Mouse (Mus musculus) heart, postnatal 0 days (tissue): ENCODE results near the gene Trpm1. TPM values are rescaled to one million over a fixed set of nuclear protein-coding genes. Genes with fewer than 3 reads are reported as not detected.

Experiments
- ATAC-seq: fragments of 200-750 bp; cut with Nextera tagmentation; 2 replicates; pipeline ENCODE4 v1.8.0; 2017; ENCODE audit warnings: low read depth, moderate number of reproducible peaks, moderate library complexity; ENCODE audit not compliant: insufficient read depth
- DNase-seq: peaks from one replicate; pipeline ENCODE4 v3.0.0-alpha.2; 2016; ENCODE audit warnings: low spot score
- H3K27ac ChIP-seq: fragments of 300-500 bp; sonication (generic); 2 replicates; pipeline ENCODE4 v1.5.1; 2014; ENCODE audit warnings: low read depth, mild to moderate bottlenecking
- H3K27me3 ChIP-seq: fragments of 300-500 bp; sonication (generic); 2 replicates; pipeline ENCODE4 v1.6.1; 2014; ENCODE audit warnings: low read length, mixed read lengths; ENCODE audit not compliant: control insufficient read depth, insufficient read depth
- H3K36me3 ChIP-seq: fragments of 300-500 bp; sonication (generic); replicated peaks from 2 replicates; pipeline ENCODE4 v1.6.1; 2014; ENCODE audit warnings: low read length, mixed read lengths; ENCODE audit not compliant: control insufficient read depth, insufficient read depth
- H3K4me1 ChIP-seq: fragments of 300-500 bp; sonication (generic); 2 replicates; pipeline ENCODE4 v1.6.1; 2014; ENCODE audit warnings: antibody characterized with exemption; ENCODE audit not compliant: control insufficient read depth, insufficient read depth
- H3K4me2 ChIP-seq: fragments of 300-500 bp; sonication (generic); 2 replicates; pipeline ENCODE4 v1.6.1; 2014; ENCODE audit warnings: low read depth, mild to moderate bottlenecking, low read length, moderate library complexity
- H3K4me3 ChIP-seq: fragments of 300-500 bp; sonication (generic); 2 replicates; pipeline ENCODE4 v1.5.1; 2014; ENCODE audit warnings: low read depth, low read length
- H3K9ac ChIP-seq: fragments of 300-500 bp; sonication (generic); replicated peaks from 2 replicates; pipeline ENCODE4 v1.6.1; 2014; ENCODE audit warnings: low read depth, low read length, mixed read lengths
- H3K9me3 ChIP-seq: fragments of 300-500 bp; sonication (generic); replicated peaks from 2 replicates; pipeline ENCODE4 v1.6.1; 2016; ENCODE audit warnings: low read length; ENCODE audit not compliant: control insufficient read depth
- CTCF ChIP-seq: IDR thresholded peaks from 2 replicates; pipeline ENCODE4 v1.5.1; 2016; ENCODE audit warnings: antibody characterized with exemption, control low read depth, low read depth
- EP300 ChIP-seq: IDR thresholded peaks from 2 replicates; pipeline ENCODE4 v1.6.1; 2016; ENCODE audit warnings: antibody characterized with exemption, low read depth
- WGBS: fragments of 180-500 bp; shearing (Covaris S2); extraction: QIAGEN DNeasy Blood & Tissue Kit; methylation state at CpG from one replicate; pipeline ENCODE4 v1.1.7; 2014; 5-methylcytosine and 5-hydroxymethylcytosine counted together
- polyA plus RNA-seq: library from polyadenylated mRNA; unstranded; fragments of >200 nt; fragmentation: Nextera tagmentation; extraction: Ambion mirVana; gene quantifications from 2 replicates; pipeline ENCODE4 v1.2.1, GENCODE M21; 2015
- total RNA-seq: library from RNA; depleted of rRNA; stranded (reverse); fragments of >200 nt; gene quantifications from 2 replicates; pipeline ENCODE4 v1.2.3, GENCODE M21; 2014; ENCODE audit warnings: low replicate concordance

Trpm1 gene
- total and polyA plus RNA-seq, 2 experiments from 2014 or later = 0.14 TPM; not detected in 1

- H3K9ac ChIP-seq = no peak overlapping the region
- TF ChIP-seq EP300 = no peak
- no peak for TF ChIP-seq CTCF
- 63% methylated on average over 4 of the region's 4 CpGs for whole genome bisulfite sequencing
- no peak overlapping the region for H3K4me2 ChIP-seq
- no peaks in the 10 kb centered on the region for H3K27me3 ChIP-seq
- H3K27ac ChIP-seq = no peak overlapping the region
- H3K4me3 ChIP-seq = no peak overlapping the region
- no peak for ATAC-seq
- no peaks in the 10 kb centered on the region for H3K36me3 ChIP-seq
- no peaks in the 10 kb centered on the region for H3K4me1 ChIP-seq
- DNase-seq = no peak
- no peaks in the 10 kb centered on the region for H3K9me3 ChIP-seq
Observed at GRCm38 (mm10) chr7:64242424-64242823, 88.8 kb downstream of the Trpm1 start.

- Histone ChIP-seq H3K4me2 (no peak overlapping the region), H3K4me3 (no peak overlapping the region), H3K27me3 (no peaks in the 10 kb centered on the region), H3K9me3 (no peaks in the 10 kb centered on the region), H3K36me3 (no peaks in the 10 kb centered on the region), H3K9ac (no peak overlapping the region), H3K4me1 (no peaks in the 10 kb centered on the region; the same call in 1 of the 2 replicates), H3K27ac (no peak overlapping the region)
- WGBS = 83% methylated on average over 6 of the region's 6 CpGs
- no peak for TF ChIP-seq CTCF
- TF ChIP-seq EP300 = no peak
- ATAC-seq (no peak), DNase-seq (no peak)
Observed at GRCm38 (mm10) chr7:64244371-64244770, 90.7 kb downstream of the Trpm1 start.

GRCm38 (mm10) chr7:64246713-64247112, 93.1 kb downstream of the Trpm1 start:
- whole genome bisulfite sequencing = 73% methylated on average over 4 of the region's 4 CpGs
- Histone ChIP-seq H3K36me3 (no peaks in the 10 kb centered on the region), H3K27me3 (no peaks in the 10 kb centered on the region), H3K4me3 (no peak overlapping the region), H3K9ac (no peak overlapping the region), H3K4me2 (no peak overlapping the region), H3K27ac (no peak overlapping the region), H3K9me3 (no peaks in the 10 kb centered on the region), H3K4me1 (peaks cover 4% of the 10 kb centered on the region)
- DNase-seq = no peak
- no peak for TF ChIP-seq EP300
- TF ChIP-seq CTCF = no peak
- ATAC-seq = no peak

GRCm38 (mm10) chr7:64248352-64248751, 94.7 kb downstream of the Trpm1 start:
- no peak for ATAC-seq
- WGBS = 81% methylated on average over 1 of the region's 1 CpGs
- H3K9ac ChIP-seq = no peak overlapping the region
- H3K9me3 ChIP-seq = no peaks in the 10 kb centered on the region
- no peak overlapping the region for H3K4me2 ChIP-seq
- no peaks in the 10 kb centered on the region for H3K36me3 ChIP-seq
- no peak overlapping the region for H3K4me3 ChIP-seq
- H3K4me1 ChIP-seq = peaks cover 4% of the 10 kb centered on the region
- no peak overlapping the region for H3K27ac ChIP-seq
- H3K27me3 ChIP-seq = no peaks in the 10 kb centered on the region
- DNase-seq = no peak
- no peak for TF ChIP-seq CTCF
- TF ChIP-seq EP300 = no peak

GRCm38 (mm10) chr7:64249715-64250114, 96.1 kb downstream of the Trpm1 start:
- no peaks in the 10 kb centered on the region for H3K27me3 ChIP-seq
- H3K4me2 ChIP-seq = no peak overlapping the region
- H3K9ac ChIP-seq = no peak overlapping the region
- no peak overlapping the region for H3K27ac ChIP-seq
- no peak overlapping the region for H3K4me3 ChIP-seq
- TF ChIP-seq CTCF = no peak
- no peak for TF ChIP-seq EP300
- H3K36me3 ChIP-seq = no peaks in the 10 kb centered on the region
- peaks cover 4% of the 10 kb centered on the region for H3K4me1 ChIP-seq
- DNase-seq = no peak
- no peak for ATAC-seq
- no peaks in the 10 kb centered on the region for H3K9me3 ChIP-seq
- WGBS = 18% methylated on average over 4 of the region's 4 CpGs

- no peak for TF ChIP-seq EP300
- TF ChIP-seq CTCF = no peak
- Histone ChIP-seq H3K9me3 (no peaks in the 10 kb centered on the region), H3K9ac (no peak overlapping the region), H3K27ac (no peak overlapping the region), H3K4me2 (no peak overlapping the region), H3K4me3 (no peak overlapping the region), H3K4me1 (peaks cover 4% of the 10 kb centered on the region), H3K36me3 (no peaks in the 10 kb centered on the region), H3K27me3 (no peaks in the 10 kb centered on the region)
- DNase-seq (no peak), ATAC-seq (no peak)
- WGBS = 83% methylated on average over 7 of the region's 7 CpGs
Observed at GRCm38 (mm10) chr7:64250417-64250816, 96.8 kb downstream of the Trpm1 start.
